Mouse (Mus musculus) thymus, adult 2 months (tissue): ENCODE results near the gene Tekt2. TPM values are rescaled to one million over a fixed set of nuclear protein-coding genes. Genes with fewer than 3 reads are reported as not detected.

Experiments used
- DNase-seq: peaks from one replicate; pipeline ENCODE4 v3.0.0; 2021
- H3K27ac ChIP-seq: fragments of 200-500 bp; 2 replicates; pipeline ENCODE4 v1.5.1; 2012; ENCODE audit warnings: low read length, control low read depth; ENCODE audit not compliant: control insufficient read depth, insufficient read depth
- H3K27me3 ChIP-seq: fragments of 200-500 bp; 2 replicates; pipeline ENCODE4 v1.6.1; 2012; ENCODE audit warnings: mild to moderate bottlenecking, low read length, moderate library complexity, mixed read lengths; ENCODE audit not compliant: control insufficient read depth, insufficient read depth
- H3K36me3 ChIP-seq: fragments of 200-500 bp; 2 replicates; pipeline ENCODE4 v1.6.1; 2012; ENCODE audit warnings: mild to moderate bottlenecking, low read length, moderate library complexity; ENCODE audit not compliant: control insufficient read depth, insufficient read depth
- H3K4me1 ChIP-seq: fragments of 200-500 bp; replicated peaks from 2 replicates; pipeline ENCODE4 v1.6.1; 2012; ENCODE audit warnings: low read length; ENCODE audit not compliant: control insufficient read depth, insufficient read depth
- H3K4me3 ChIP-seq: fragments of 200-500 bp; 2 replicates; pipeline ENCODE4 v1.5.1; 2012; ENCODE audit warnings: mild to moderate bottlenecking, low read length, control low read depth, moderate library complexity; ENCODE audit not compliant: control insufficient read depth, insufficient read depth
- CTCF ChIP-seq: fragments of 200-500 bp; IDR thresholded peaks from 2 replicates; pipeline ENCODE4 v1.5.1; 2012; ENCODE audit warnings: mild to moderate bottlenecking, control low read depth, low read length, moderate library complexity, borderline replicate concordance; ENCODE audit not compliant: control insufficient read depth, poor library complexity, insufficient read depth; ENCODE audit errors: extremely low read depth
- POLR2A ChIP-seq: fragments of 200-500 bp; IDR thresholded peaks from 2 replicates; pipeline ENCODE4 v1.6.1; 2012; ENCODE audit warnings: mild to moderate bottlenecking, low read length, control low read depth, moderate library complexity; ENCODE audit not compliant: control insufficient read depth, poor library complexity, insufficient read depth; ENCODE audit errors: extremely low read depth
- WGBS: fragments of 180-500 bp; shearing (Covaris S2); methylation state at CpG from one replicate; pipeline ENCODE4 v1.1.7; 2018; 5-methylcytosine and 5-hydroxymethylcytosine counted together
- polyA plus RNA-seq: library from polyadenylated mRNA; depleted of rRNA; stranded (reverse); fragments of >200 nt; gene quantifications from 2 replicates; pipeline ENCODE4 v1.2.3, GENCODE M21; 2012

The Tekt2 gene
- polyA plus RNA-seq, 1 experiment = 1.4 TPM

DNA sequence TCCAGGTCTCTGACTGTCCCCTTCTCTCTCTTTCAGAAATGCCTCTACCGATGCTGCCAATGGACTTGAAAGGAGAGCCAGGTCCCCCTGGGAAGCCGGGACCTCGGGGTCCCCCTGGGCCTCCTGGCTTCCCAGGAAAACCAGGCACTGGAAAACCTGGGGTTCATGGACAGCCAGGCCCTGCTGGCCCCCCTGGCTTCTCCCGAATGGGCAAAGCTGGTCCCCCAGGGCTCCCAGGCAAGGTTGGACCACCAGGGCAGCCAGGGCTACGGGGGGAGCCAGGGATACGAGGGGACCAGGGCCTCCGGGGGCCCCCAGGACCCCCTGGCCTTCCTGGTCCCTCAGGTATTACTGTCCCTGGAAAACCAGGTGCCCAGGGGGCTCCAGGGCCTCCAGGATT is 15.1 kb downstream of the Tekt2 start:
- no peaks in the 10 kb centered on the region for H3K27me3 ChIP-seq
- no peak for TF ChIP-seq POLR2A
- TF ChIP-seq CTCF = no peak
- no peak for DNase-seq
- no peak overlapping the region for H3K27ac ChIP-seq
- WGBS = 85% methylated on average over 7 of the region's 7 CpGs
- no peak overlapping the region for H3K4me3 ChIP-seq
- no peaks in the 10 kb centered on the region; the same call in 1 of the 2 replicates for H3K36me3 ChIP-seq
- 0 out of 2 replicates have a peak, but pooled peaks cover 4% of the 10 kb centered on the region for H3K4me1 ChIP-seq

DNA sequence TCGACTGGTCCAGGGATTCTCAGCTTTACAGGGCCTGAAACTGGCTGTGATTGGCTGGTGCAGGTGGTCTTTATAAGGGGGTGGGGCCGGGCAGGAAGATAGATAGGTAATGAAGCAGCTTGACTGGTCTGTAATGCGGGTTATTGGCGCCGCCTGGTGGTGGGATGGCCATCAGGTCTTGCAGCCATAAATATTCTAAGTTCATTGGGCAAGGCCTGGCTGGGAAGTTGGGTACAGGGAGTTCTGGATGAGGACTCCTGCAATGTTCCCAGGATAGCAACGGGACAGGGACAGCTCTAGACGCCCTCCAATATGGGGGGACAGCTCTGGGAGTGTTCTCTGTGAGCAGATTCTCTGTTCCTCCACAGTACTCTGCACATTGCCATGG is 15.6 kb downstream of the Tekt2 start:
- TF ChIP-seq CTCF = peak; percentile 47; the same call in 1 of the 2 replicates
- no peak for TF ChIP-seq POLR2A
- H3K4me1 ChIP-seq = 0 out of 2 replicates have a peak, but pooled peaks cover 4% of the 10 kb centered on the region
- H3K27ac ChIP-seq = no peak overlapping the region
- no peaks in the 10 kb centered on the region for H3K27me3 ChIP-seq
- no peaks in the 10 kb centered on the region for H3K36me3 ChIP-seq
- 1% methylated on average over 7 of the region's 7 CpGs for WGBS
- peak; percentile 82 for DNase-seq
- no peak overlapping the region for H3K4me3 ChIP-seq

DNA sequence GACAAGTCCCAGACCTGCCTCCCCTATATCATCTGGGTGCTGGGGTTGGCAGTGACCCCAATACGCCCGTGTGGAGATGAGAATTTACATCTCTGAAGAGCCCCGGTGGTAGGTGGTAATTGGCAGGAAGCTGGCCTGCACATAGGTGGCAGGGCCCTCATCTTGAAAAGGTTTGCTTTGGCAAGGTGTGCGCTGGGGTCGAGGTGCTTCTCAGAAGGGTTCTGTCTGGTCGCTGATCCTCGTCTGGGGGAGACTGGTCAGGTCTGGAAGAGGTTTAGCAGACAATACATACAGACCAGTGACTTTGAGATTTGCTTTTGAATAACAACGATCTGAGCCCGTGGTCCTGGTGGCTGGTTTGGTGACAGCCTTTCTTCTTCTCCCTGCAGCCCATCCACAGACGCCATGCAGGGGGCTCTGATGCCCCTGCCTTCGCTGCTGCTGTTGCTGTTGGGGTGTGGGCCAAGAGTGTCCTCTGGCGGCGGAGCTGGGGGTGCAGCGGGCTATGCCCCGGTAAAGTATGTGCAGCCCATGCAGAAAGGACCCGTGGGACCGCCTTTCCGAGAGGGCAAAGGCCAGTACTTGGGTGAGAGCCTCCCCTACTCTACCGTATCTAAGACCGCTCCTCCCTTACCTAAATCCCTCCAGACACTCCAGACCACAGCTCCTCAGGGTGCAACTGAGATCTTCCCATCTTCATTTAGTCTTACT is 16.1 kb downstream of the Tekt2 start:
- H3K36me3 ChIP-seq = no peaks in the 10 kb centered on the region

DNA sequence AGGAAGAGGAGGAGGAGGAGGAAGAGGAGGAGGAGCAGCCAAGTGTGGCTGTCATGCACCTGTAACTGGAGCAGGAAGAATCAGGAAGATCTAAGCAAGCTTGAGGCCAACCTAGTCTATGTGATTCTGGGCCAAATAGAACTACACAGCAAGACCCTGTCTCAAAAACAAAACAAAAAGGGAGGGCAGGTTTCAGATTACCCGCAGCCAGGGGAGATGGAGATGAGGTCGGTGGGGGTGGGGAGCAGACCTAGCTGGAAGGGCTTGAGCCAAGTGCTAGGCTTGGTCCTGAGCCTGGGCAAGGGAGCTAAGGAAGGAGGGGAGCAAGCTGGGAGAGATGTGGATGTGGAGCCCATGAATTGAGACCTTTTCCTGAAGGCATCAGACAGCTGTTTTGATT is 18.7 kb downstream of the Tekt2 start:
- no peak overlapping the region for H3K4me3 ChIP-seq
- DNase-seq = no peak
- 42% methylated on average over 2 of the region's 2 CpGs for WGBS
- TF ChIP-seq POLR2A (no peak), CTCF (no peak)
- H3K27me3 ChIP-seq = peaks cover 3% of the 10 kb centered on the region
- H3K27ac ChIP-seq = no peak overlapping the region
- H3K4me1 ChIP-seq = 0 out of 2 replicates have a peak, but pooled peaks cover 4% of the 10 kb centered on the region
- no peaks in the 10 kb centered on the region for H3K36me3 ChIP-seq

More for the DNA sequence above, 16.1 kb downstream of the Tekt2 start:
- peak; percentile 35 for DNase-seq
- Histone ChIP-seq H3K27ac (no peak overlapping the region), H3K27me3 (no peaks in the 10 kb centered on the region), H3K4me1 (0 out of 2 replicates have a peak, but pooled peaks cover 4% of the 10 kb centered on the region), H3K4me3 (no peak overlapping the region)
- WGBS = 28% methylated on average over 20 of the region's 20 CpGs
- TF ChIP-seq CTCF = no peak
- no peak for TF ChIP-seq POLR2A

DNA sequence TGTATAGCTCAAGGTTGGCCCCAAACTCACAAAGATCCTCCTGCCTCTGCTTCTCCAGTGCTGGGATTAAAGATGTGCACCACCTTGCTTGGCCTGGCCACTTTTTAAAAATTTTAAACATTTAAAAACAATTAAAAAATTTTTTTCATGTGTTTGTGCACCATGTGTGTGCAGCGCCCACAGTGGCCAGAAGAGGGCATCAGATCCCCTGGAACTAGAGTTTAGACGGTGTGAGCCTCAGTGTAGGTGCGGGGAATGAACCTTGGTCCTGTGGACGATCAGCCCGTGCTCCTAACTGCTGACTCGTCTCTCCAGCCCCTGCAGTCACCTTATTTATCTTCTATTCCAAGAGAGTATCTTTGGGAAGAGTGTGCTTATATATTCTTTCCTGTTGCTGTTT is 19.4 kb downstream of the Tekt2 start:
- WGBS = 94% methylated on average over 6 of the region's 6 CpGs
- no peak overlapping the region for H3K4me3 ChIP-seq
- H3K36me3 ChIP-seq = no peaks in the 10 kb centered on the region
- DNase-seq = no peak
- no peak overlapping the region for H3K27ac ChIP-seq
- peaks cover 5% of the 10 kb centered on the region for H3K4me1 ChIP-seq
- H3K27me3 ChIP-seq = peaks cover 9% of the 10 kb centered on the region
- no peak for TF ChIP-seq POLR2A
- TF ChIP-seq CTCF = 0 out of 2 replicates have a peak, but pooled peaks have one; percentile 19

- Histone ChIP-seq H3K36me3 (no peaks in the 10 kb centered on the region), H3K4me3 (no peak overlapping the region), H3K4me1 (peaks cover 11% of the 10 kb centered on the region), H3K27me3 (peaks cover 11% of the 10 kb centered on the region), H3K27ac (no peak overlapping the region)
- TF ChIP-seq CTCF (no peak), POLR2A (no peak)
- WGBS = 88% methylated on average over 1 of the region's 1 CpGs
- DNase-seq = no peak
These were observed 20.1 kb downstream of the Tekt2 start for GRCm38 (mm10) chr4:126305428-126305827.

- 64% methylated on average over 4 of the region's 4 CpGs for WGBS
- H3K27me3 ChIP-seq = peaks cover 11% of the 10 kb centered on the region
- no peak for TF ChIP-seq POLR2A
- TF ChIP-seq CTCF = no peak
- H3K36me3 ChIP-seq = no peaks in the 10 kb centered on the region
- no peak overlapping the region for H3K27ac ChIP-seq
- DNase-seq = no peak
- H3K4me1 ChIP-seq = peaks cover 11% of the 10 kb centered on the region
- no peak overlapping the region for H3K4me3 ChIP-seq
These were observed 21.6 kb downstream of the Tekt2 start for GRCm38 (mm10) chr4:126303877-126304276.
